Mouse (Mus musculus) stomach, postnatal 0 days (tissue): ENCODE measurements at regions not wholly inside any gene's neighbourhood (a gene's known extent, or its start where the extent isn't known, plus 50 kb on each side); places are given as distances from the start of the nearest gene placed in this dataset.

ENCODE experiments used
- ATAC-seq: fragments of 200-750 bp; cut with Nextera tagmentation; 2 replicates; pipeline ENCODE4 v1.8.0; 2017; ENCODE audit not compliant: low FRiP score, low TSS enrichment
- DNase-seq: peaks from one replicate; pipeline ENCODE4 v3.0.0-alpha.2; 2016; ENCODE audit warnings: low spot score
- H3K27ac ChIP-seq: fragments of 300-500 bp; sonication (generic); replicated peaks from 2 replicates; pipeline ENCODE4 v1.5.1; 2014; ENCODE audit warnings: mild to moderate bottlenecking, control low read depth
- H3K27me3 ChIP-seq: fragments of 300-500 bp; sonication (generic); 2 replicates; pipeline ENCODE4 v1.6.1; 2014; ENCODE audit warnings: low read length; ENCODE audit not compliant: control insufficient read depth, insufficient read depth
- H3K36me3 ChIP-seq: fragments of 300-500 bp; sonication (generic); 2 replicates; pipeline ENCODE4 v1.6.1; 2014; ENCODE audit warnings: low read length, mixed read lengths; ENCODE audit not compliant: control insufficient read depth, insufficient read depth
- H3K4me1 ChIP-seq: fragments of 300-500 bp; sonication (generic); replicated peaks from 2 replicates; pipeline ENCODE4 v1.6.1; 2014; ENCODE audit warnings: antibody characterized with exemption; ENCODE audit not compliant: control insufficient read depth, insufficient read depth
- H3K4me2 ChIP-seq: fragments of 300-500 bp; sonication (generic); replicated peaks from 2 replicates; pipeline ENCODE4 v1.6.1; 2014; ENCODE audit warnings: low read depth, mild to moderate bottlenecking, control low read depth, moderate library complexity
- H3K4me3 ChIP-seq: fragments of 300-500 bp; sonication (generic); 2 replicates; pipeline ENCODE4 v1.5.1; 2014; ENCODE audit warnings: low read depth, low read length, control low read depth
- H3K9ac ChIP-seq: fragments of 300-500 bp; sonication (generic); 2 replicates; pipeline ENCODE4 v1.6.1; 2014; ENCODE audit warnings: mild to moderate bottlenecking, low read length, control low read depth, mixed read lengths
- H3K9me3 ChIP-seq: fragments of 300-500 bp; sonication (generic); 2 replicates; pipeline ENCODE4 v1.6.1; 2016; ENCODE audit warnings: low read length; ENCODE audit not compliant: control insufficient read depth
- CTCF ChIP-seq: IDR thresholded peaks from 2 replicates; pipeline ENCODE4 v1.5.1; 2016; ENCODE audit warnings: antibody characterized with exemption, low read depth, mild to moderate bottlenecking, moderate library complexity
- EP300 ChIP-seq: optimal IDR thresholded peaks from 2 replicates; pipeline ENCODE3; 2016; ENCODE audit warnings: antibody characterized with exemption
- WGBS: fragments of 180-500 bp; shearing (Covaris S2); extraction: QIAGEN DNeasy Blood & Tissue Kit; methylation state at CpG from one replicate; pipeline ENCODE4 v1.1.7; 2014; 5-methylcytosine and 5-hydroxymethylcytosine counted together

DNA sequence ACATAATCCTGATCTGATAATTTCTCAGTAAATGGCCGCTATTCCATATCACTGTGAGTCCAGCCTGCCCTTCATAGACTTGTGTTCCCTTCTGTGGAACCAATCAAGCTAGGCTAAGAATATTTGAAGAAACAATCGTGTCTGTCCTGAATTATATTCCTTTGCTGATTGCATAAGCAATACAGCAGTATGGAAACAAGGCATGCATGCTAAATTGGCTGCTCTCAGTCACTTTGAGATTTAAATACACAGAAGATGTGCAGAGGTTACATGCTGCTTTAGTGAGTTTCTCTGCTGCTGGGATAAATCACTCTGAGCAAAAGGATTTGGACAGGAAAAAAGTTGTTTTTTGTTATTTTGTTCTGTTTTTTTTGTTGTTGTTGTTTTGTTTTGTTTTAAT is 331.4 kb upstream of the Nrp1 start:
- H3K4me1 ChIP-seq, result no peaks in the 10 kb centered on the region; the same call in 1 of the 2 replicates
- WGBS, result 75% methylated on average over 2 of the region's 2 CpGs

DNA sequence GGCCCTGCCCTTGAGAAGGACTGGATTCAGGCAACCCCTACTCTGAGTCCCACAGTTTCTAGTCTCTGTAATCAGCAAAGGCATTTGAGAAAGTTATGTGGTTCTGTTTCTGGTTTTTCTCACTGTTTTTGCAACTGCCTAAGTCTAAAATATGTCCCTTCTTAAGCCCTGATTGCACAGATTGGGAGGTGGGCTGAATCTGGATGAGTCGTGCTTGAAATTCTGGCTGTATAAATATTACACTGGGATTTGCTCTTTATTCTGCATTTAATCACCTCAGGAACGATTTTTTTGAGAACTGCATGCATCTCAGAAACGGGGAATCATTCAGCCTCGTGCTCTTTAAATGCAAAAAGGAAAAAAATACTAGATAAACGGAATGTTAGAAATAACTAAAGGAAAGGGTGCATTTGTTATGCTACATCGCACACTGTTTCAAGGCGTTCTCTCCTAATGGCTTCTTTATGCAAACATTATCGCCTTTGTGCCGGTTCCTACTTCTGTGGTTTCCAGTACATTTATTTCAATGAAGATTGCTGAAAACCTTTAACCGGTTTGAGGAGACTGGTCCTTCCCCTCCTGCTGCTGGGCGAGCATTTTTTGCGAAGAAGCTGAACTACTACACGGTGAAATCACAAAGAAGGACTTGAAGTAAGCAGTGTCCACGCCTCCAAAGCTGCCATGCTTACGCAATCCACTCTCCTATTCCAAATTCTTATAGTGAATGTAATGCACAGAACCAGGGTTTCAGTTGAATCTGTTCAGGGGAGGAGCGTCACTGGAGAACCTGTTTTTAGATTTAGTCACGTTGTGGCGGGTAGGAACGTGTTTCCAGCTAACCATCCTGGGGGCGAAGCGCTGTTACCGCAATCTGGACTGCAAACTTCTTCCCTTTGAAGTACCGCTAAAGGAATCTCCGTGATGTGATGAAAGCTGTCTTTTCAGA is 327.8 kb upstream of the Nrp1 start:
- 55% methylated on average over 24 of the region's 24 CpGs for WGBS

More for the DNA sequence above, 331.4 kb upstream of the Nrp1 start:
- Histone ChIP-seq H3K9me3 (no peaks in the 10 kb centered on the region), H3K4me2 (no peak overlapping the region), H3K27me3 (no peaks in the 10 kb centered on the region), H3K27ac (no peak overlapping the region), H3K4me3 (no peak overlapping the region), H3K9ac (no peak overlapping the region), H3K36me3 (no peaks in the 10 kb centered on the region)
- ATAC-seq (no peak), DNase-seq (no peak)
- no peak for TF ChIP-seq CTCF
- TF ChIP-seq EP300, result no peak

GRCm38 (mm10) chr8:128034127-128034526 is 324.3 kb upstream of the Nrp1 start:
- no peak for TF ChIP-seq EP300
- no peak for TF ChIP-seq CTCF
- Histone ChIP-seq H3K4me1 (no peaks in the 10 kb centered on the region), H3K9ac (no peak overlapping the region), H3K27me3 (no peaks in the 10 kb centered on the region), H3K27ac (no peak overlapping the region), H3K4me2 (no peak overlapping the region), H3K9me3 (no peaks in the 10 kb centered on the region), H3K4me3 (no peak overlapping the region), H3K36me3 (no peaks in the 10 kb centered on the region)
- ATAC-seq, result no peak
- 48% methylated on average over 6 of the region's 6 CpGs for WGBS
- no peak for DNase-seq

More for the DNA sequence above, 327.8 kb upstream of the Nrp1 start:
- Histone ChIP-seq H3K36me3 (no peaks in the 10 kb centered on the region), H3K9me3 (no peaks in the 10 kb centered on the region), H3K9ac (no peak overlapping the region), H3K4me3 (no peak overlapping the region), H3K27me3 (no peaks in the 10 kb centered on the region), H3K4me1 (no peaks in the 10 kb centered on the region), H3K27ac (no peak overlapping the region), H3K4me2 (no peak overlapping the region)
- no peak for DNase-seq
- no peak for ATAC-seq
- no peak for TF ChIP-seq EP300
- no peak for TF ChIP-seq CTCF

DNA sequence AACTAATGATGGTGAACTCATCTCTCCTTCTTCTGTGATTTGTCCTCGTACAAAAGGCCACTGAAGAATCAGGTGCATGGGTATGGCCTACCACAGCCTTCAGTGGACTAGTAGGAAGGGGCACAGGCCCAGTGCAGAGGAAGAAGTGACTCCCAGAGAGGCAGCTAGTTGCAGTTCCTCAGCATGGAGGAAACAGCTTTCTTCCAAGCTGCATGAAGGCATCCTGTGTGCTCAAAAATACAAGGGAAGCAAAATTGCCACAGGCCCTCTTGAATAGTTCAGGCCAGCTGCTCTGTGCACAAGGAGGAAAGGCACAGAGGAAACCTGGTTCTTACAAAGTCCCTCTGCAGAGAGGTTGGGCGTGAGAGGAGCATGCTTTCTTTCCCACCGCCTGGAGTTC is 322.7 kb upstream of the Nrp1 start:
- no peak overlapping the region for H3K4me2 ChIP-seq
- ATAC-seq (no peak), DNase-seq (no peak)
- H3K4me3 ChIP-seq, result no peak overlapping the region
- 85% methylated on average over 3 of the region's 3 CpGs for WGBS
- no peaks in the 10 kb centered on the region for H3K9me3 ChIP-seq
- H3K27me3 ChIP-seq, result no peaks in the 10 kb centered on the region
- H3K27ac ChIP-seq, result no peak overlapping the region
- H3K4me1 ChIP-seq, result no peaks in the 10 kb centered on the region
- H3K9ac ChIP-seq, result no peak overlapping the region
- H3K36me3 ChIP-seq, result no peaks in the 10 kb centered on the region
- TF ChIP-seq CTCF (no peak), EP300 (no peak)

DNA sequence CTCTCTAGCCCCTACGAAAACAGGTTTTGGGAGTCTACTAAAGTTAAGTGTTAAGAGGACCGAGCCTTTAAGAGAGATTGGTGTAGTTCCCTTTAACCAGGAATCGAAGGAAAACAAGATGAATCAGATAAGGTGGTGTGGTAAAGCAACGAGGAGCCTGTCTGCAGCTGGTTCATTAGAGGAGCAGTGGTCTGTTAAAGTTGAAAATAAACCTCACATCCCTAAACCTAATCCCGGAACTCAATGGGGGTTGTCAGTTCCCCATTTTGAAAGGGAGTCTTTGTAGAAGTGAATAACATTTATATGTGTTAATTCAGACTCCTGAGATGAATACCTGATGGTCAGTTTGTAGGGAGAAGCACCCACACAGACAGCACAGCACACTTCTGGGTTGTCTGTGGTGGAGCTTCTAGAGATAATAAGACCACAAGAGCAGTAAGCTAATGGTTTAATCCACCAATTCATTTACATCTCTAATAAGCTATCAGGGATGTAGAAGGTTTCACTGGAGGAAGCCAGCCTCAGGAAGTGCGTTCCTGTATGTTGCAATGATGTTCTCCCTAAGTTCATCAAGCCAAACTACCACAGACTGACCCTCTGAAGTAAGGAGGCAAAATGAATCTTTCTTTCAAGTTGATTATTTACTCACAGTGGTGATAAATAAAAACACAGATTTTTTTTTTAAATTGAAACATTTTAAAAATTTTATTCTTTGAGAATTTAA is 318.9 kb upstream of the Nrp1 start:
- no peaks in the 10 kb centered on the region for H3K27me3 ChIP-seq
- no peak overlapping the region for H3K4me2 ChIP-seq
- no peak overlapping the region for H3K9ac ChIP-seq
- no peak for ATAC-seq
- no peaks in the 10 kb centered on the region for H3K36me3 ChIP-seq
- no peak for DNase-seq
- TF ChIP-seq CTCF (no peak), EP300 (no peak)
- H3K4me3 ChIP-seq, result no peak overlapping the region
- 69% methylated on average over 6 of the region's 6 CpGs for WGBS
- H3K9me3 ChIP-seq, result no peaks in the 10 kb centered on the region
- H3K27ac ChIP-seq, result no peak overlapping the region
- H3K4me1 ChIP-seq, result no peaks in the 10 kb centered on the region

DNA sequence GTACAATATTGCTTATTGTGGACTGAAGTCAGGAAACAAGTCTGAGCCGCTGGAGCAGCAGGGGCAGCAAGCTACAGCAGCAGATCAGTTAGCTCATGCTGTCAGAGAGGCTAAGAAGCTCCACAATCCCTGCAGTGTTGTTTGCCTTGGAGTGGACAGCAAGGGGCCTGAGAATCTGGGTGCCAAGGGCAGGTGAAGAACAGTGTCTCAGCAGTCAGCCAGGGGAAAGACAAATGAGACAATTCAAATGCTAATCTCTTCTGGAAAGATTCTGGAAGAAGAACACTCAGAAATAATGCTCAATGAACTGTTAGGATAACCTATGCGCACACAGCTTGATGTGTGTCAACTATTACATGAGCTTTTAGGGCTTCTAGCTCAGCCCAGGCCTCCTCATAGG is 315.5 kb upstream of the Nrp1 start:
- Histone ChIP-seq H3K9ac (no peak overlapping the region), H3K9me3 (no peaks in the 10 kb centered on the region), H3K4me3 (no peak overlapping the region), H3K36me3 (no peaks in the 10 kb centered on the region), H3K27ac (no peak overlapping the region), H3K4me1 (no peaks in the 10 kb centered on the region), H3K27me3 (no peaks in the 10 kb centered on the region), H3K4me2 (no peak overlapping the region)
- ATAC-seq (no peak), DNase-seq (no peak)
- 65% methylated on average over 2 of the region's 2 CpGs for WGBS
- no peak for TF ChIP-seq EP300
- TF ChIP-seq CTCF, result no peak
